Mouse (Mus musculus) spleen, adult 2 months (tissue): ENCODE measurements around the gene Tbc1d17. TPM values are rescaled to one million over a fixed set of nuclear protein-coding genes. Genes with fewer than 3 reads are reported as not detected.

ENCODE experiments used
- DNase-seq, 2 experiments: peaks; one replicate each; pipeline versions ENCODE4 v3.0.0 to v3.0.0-alpha.2; 2012 to 2021; ENCODE audit warnings: low spot score in 2 of 2, low read depth in 1 of 2
- H3K27ac ChIP-seq: fragments of 200-500 bp; 2 replicates; pipeline ENCODE4 v1.5.1; 2012; ENCODE audit warnings: low read length, inconsistent platforms; ENCODE audit not compliant: insufficient read depth
- H3K27me3 ChIP-seq: fragments of 200-500 bp; 2 replicates; pipeline ENCODE4 v1.6.1; 2012; ENCODE audit warnings: mild to moderate bottlenecking, moderate library complexity, low read length, inconsistent platforms; ENCODE audit not compliant: control insufficient read depth, insufficient read depth
- H3K36me3 ChIP-seq: fragments of 200-500 bp; 2 replicates; pipeline ENCODE4 v1.6.1; 2012; ENCODE audit warnings: mild to moderate bottlenecking, low read length, inconsistent platforms; ENCODE audit not compliant: control insufficient read depth, insufficient read depth
- H3K4me1 ChIP-seq: fragments of 200-500 bp; 2 replicates; pipeline ENCODE4 v1.6.1; 2011; ENCODE audit warnings: inconsistent platforms; ENCODE audit not compliant: control insufficient read depth, insufficient read depth, insufficient read length
- H3K4me3 ChIP-seq: fragments of 200-500 bp; 2 replicates; pipeline ENCODE4 v1.5.1; 2011; ENCODE audit warnings: mild to moderate bottlenecking, inconsistent platforms; ENCODE audit not compliant: insufficient read depth, insufficient read length; ENCODE audit errors: extremely low read depth
- CTCF ChIP-seq: fragments of 200-500 bp; IDR thresholded peaks from 2 replicates; pipeline ENCODE4 v1.5.1; 2011; ENCODE audit warnings: mild to moderate bottlenecking, inconsistent platforms; ENCODE audit not compliant: insufficient read depth, insufficient read length, insufficient replicate concordance; ENCODE audit errors: extremely low read depth
- POLR2A ChIP-seq: fragments of 200-500 bp; IDR thresholded peaks from 2 replicates; pipeline ENCODE4 v1.6.1; 2011; ENCODE audit warnings: low read depth, low read length, inconsistent platforms
- WGBS: fragments of 180-500 bp; shearing (Covaris S2); methylation state at CpG from one replicate; pipeline ENCODE4 v1.1.7; 2018; 5-methylcytosine and 5-hydroxymethylcytosine counted together
- polyA plus RNA-seq: library from polyadenylated mRNA; depleted of rRNA; stranded (reverse); fragments of >200 nt; gene quantifications from 2 replicates; pipeline ENCODE4 v1.2.3, GENCODE M21; 2012; rRNA removed

Tbc1d17 gene
- polyA plus RNA-seq, 1 experiment: 68.4 TPM

DNA sequence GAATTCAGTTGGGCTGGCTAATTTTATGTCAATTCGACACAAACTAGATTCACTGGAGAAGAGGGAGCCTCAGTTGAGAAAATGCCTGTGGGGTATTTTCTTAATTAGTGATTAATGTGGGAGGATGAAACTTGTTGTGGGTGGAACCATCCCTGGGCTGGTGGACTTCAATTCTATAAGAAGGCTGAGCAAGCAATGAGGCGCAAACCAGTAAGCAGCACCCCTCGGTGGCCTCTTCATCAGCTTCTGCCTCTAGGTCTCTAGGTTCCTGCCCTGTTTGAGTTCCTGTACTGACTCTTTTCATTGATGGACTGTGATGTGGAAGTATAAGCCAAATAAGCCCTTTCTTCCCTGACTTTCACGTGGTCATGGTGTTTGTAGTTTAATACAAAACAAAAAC lies 38.5 kb downstream of the Tbc1d17 start:
- Histone ChIP-seq H3K4me1 (peaks cover 4% of the 10 kb centered on the region; the same call in 1 of the 2 replicates), H3K27me3 (no peaks in the 10 kb centered on the region), H3K27ac (no peak overlapping the region), H3K36me3 (no peaks in the 10 kb centered on the region), H3K4me3 (no peak overlapping the region)
- no peak for TF ChIP-seq POLR2A
- TF ChIP-seq CTCF: no peak
- 87% methylated on average over 4 of the region's 4 CpGs for WGBS
- DNase-seq: no peak

DNA sequence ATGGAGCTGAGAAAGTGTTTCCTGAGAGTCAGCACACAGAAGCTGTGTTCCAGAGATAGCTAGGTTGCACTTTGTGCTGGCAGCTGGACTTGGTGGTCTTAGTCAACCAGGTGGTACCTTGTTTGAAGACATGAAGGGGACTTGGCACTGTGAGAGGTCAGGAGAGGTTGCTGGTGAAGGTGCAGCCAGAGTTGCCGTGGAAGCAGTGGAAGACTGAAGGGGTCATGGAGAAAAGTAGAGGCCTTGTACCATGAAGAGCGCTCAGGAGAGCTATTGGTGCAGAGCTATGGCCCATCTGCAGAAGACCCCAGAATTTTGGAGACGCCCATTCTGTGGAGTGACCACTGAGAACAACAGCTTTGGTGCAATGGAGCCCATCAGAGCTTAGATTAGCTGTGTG lies 39.4 kb downstream of the Tbc1d17 start:
- Histone ChIP-seq H3K4me1 (no peaks in the 10 kb centered on the region), H3K27me3 (no peaks in the 10 kb centered on the region), H3K36me3 (no peaks in the 10 kb centered on the region), H3K4me3 (no peak overlapping the region), H3K27ac (no peak overlapping the region)
- 91% methylated on average over 3 of the region's 3 CpGs for WGBS
- TF ChIP-seq CTCF (no peak), POLR2A (no peak)
- no peak for DNase-seq

DNA sequence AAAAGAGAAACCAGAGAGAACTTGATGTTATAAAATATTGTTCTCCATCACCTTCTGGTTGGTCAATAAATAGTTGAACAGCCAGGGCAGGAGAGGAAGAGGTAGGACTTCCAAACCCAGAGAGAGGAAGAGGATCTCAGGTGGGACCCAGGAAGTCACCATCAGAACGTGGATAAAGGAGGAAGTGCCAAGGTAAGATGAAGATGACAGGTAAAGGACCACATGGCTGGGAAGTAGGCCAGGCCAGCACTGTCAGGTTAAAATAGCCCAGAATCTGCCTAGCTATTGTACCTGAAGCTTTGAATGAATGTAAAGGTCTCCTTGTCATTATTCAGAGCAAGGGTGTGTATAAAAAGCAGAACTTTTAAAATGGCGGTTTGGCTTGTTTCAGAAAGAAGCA lies 40.0 kb downstream of the Tbc1d17 start:
- no peaks in the 10 kb centered on the region for H3K4me1 ChIP-seq
- no peak for DNase-seq
- no peak overlapping the region for H3K27ac ChIP-seq
- no peak for TF ChIP-seq CTCF
- H3K36me3 ChIP-seq: no peaks in the 10 kb centered on the region
- WGBS: 63% methylated on average over 2 of the region's 2 CpGs
- H3K4me3 ChIP-seq: no peak overlapping the region
- H3K27me3 ChIP-seq: no peaks in the 10 kb centered on the region

DNA sequence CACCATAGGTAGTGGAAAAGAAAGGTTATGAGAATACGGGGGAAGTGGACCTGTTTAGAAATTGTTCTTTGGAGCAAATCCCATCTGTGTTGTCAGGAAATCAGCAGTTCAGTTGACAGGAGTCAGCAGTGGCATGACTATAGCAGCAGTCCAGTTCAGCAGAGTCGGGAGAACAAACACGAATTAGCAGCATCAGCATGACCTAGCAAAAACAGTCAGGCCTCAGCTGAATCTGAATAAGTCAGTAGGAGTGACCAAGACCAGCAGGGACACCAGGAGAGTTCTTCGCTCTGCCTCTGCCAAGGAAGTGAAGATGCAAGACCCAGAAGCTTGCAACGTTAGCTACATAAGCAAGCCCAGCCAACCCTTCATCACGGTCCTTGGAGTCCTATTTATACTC lies 56.1 kb downstream of the Tbc1d17 start:
- DNase-seq: no peak
- Histone ChIP-seq H3K36me3 (no peaks in the 10 kb centered on the region), H3K4me1 (no peaks in the 10 kb centered on the region), H3K27me3 (no peaks in the 10 kb centered on the region), H3K4me3 (no peak overlapping the region), H3K27ac (no peak overlapping the region)
- TF ChIP-seq POLR2A (no peak), CTCF (no peak)
- 79% methylated on average over 6 of the region's 6 CpGs for WGBS

DNA sequence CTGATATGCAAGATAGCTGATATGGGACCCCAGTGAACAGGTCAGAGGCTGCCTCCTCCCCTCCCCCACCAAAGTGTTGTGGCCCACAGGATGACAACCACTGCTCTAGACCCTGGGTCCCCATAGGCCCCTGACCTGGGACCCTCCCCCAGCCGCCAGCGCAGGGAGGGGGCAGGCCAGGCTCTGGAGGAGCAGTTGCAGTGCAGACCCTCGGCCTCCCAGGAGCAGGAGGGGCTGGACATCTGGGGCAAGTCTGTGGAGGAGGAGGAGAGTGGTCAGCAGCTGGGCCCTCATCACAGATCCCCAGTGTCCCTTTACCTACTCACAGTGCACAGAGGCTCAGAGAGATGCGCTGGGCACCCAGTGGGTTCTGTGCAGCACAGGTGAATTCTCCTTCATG lies 58.8 kb downstream of the Tbc1d17 start:
- H3K4me1 ChIP-seq: no peaks in the 10 kb centered on the region
- H3K36me3 ChIP-seq: no peaks in the 10 kb centered on the region
- H3K27ac ChIP-seq: no peak overlapping the region
- TF ChIP-seq CTCF (no peak), POLR2A (no peak)
- no peak for DNase-seq
- no peak overlapping the region for H3K4me3 ChIP-seq
- WGBS: 71% methylated on average over 4 of the region's 4 CpGs
- no peaks in the 10 kb centered on the region; the same call in 1 of the 2 replicates for H3K27me3 ChIP-seq

DNA sequence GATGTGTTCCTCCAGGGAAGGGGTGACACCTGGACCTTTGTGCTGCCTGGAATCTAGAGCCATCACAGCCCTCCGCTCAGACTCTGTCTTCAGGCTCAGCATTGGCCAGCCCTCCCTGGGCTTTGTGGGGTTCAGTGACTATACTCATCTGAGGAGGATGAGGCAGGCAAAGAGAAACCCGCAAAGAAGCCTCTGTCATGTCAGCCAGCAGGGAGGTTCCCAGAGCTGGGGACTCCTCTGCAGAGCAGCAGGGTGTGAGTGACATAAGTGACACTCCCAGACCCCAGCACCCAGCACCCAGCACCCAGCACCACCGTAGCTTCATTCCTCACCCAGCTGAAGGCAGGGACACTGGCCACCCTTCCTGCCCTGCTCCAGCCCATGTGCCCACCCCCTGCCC lies 59.3 kb downstream of the Tbc1d17 start:
- no peak overlapping the region for H3K27ac ChIP-seq
- no peaks in the 10 kb centered on the region for H3K36me3 ChIP-seq
- no peak for DNase-seq
- 88% methylated on average over 3 of the region's 3 CpGs for WGBS
- no peak for TF ChIP-seq CTCF
- TF ChIP-seq POLR2A: no peak
- H3K4me3 ChIP-seq: no peak overlapping the region
- H3K27me3 ChIP-seq: no peaks in the 10 kb centered on the region; the same call in 1 of the 2 replicates
- H3K4me1 ChIP-seq: no peaks in the 10 kb centered on the region

Other genes starting within 250 kb of the Tbc1d17 start
- gene Myh14, start 178.2 kb downstream of the Tbc1d17 start, polyA plus RNA-seq: 0.09 and 0.63 TPM in 2 replicates
- gene Izumo2, start 140.3 kb downstream of the Tbc1d17 start, polyA plus RNA-seq: not detected in 2 replicates
- gene Vrk3, start 100.7 kb downstream of the Tbc1d17 start, polyA plus RNA-seq: 46.4 and 52.5 TPM in 2 replicates
- 0.25 and 0.27 TPM in 2 replicates for gene Zfp473, start 98.0 kb downstream of the Tbc1d17 start, polyA plus RNA-seq
- gene Nup62, start 33.0 kb downstream of the Tbc1d17 start, polyA plus RNA-seq: 43.8 and 60.5 TPM in 2 replicates
- 175 and 251 TPM in 2 replicates for gene Il4i1, start 32.7 kb downstream of the Tbc1d17 start, polyA plus RNA-seq
- 49.6 and 66.2 TPM in 2 replicates for gene Atf5, start 32.4 kb downstream of the Tbc1d17 start, polyA plus RNA-seq
- gene Akt1s1, start 88 bp downstream of the Tbc1d17 start, polyA plus RNA-seq: 67.8 and 105 TPM in 2 replicates
- gene Pnkp, start 8.1 kb upstream of the Tbc1d17 start, polyA plus RNA-seq: 67.3 and 84.9 TPM in 2 replicates
- gene Ptov1, start 20.7 kb upstream of the Tbc1d17 start, polyA plus RNA-seq: 66.2 and 77.3 TPM in 2 replicates
- 113 and 136 TPM in 2 replicates for gene Med25, start 43.6 kb upstream of the Tbc1d17 start, polyA plus RNA-seq
- 52.8 and 54.4 TPM in 2 replicates for gene Fuz, start 47.0 kb upstream of the Tbc1d17 start, polyA plus RNA-seq
- gene Ap2a1, start 80.4 kb upstream of the Tbc1d17 start, polyA plus RNA-seq: 69.9 and 91.7 TPM in 2 replicates
- gene Tsks, start 94.1 kb upstream of the Tbc1d17 start, polyA plus RNA-seq: not detected in 2 replicates
- 4.8 and 6.1 TPM in 2 replicates for gene Cpt1c, start 125.8 kb upstream of the Tbc1d17 start, polyA plus RNA-seq
- 109 and 112 TPM in 2 replicates for gene Prmt1, start 137.5 kb upstream of the Tbc1d17 start, polyA plus RNA-seq
- gene Irf3, start 148.6 kb upstream of the Tbc1d17 start, polyA plus RNA-seq: 134 and 147 TPM in 2 replicates
- gene Bcl2l12, start 149.6 kb upstream of the Tbc1d17 start, polyA plus RNA-seq: 33.2 and 38.5 TPM in 2 replicates
- 59.0 and 65.4 TPM in 2 replicates for gene Scaf1, start 167.3 kb upstream of the Tbc1d17 start, polyA plus RNA-seq
- 55.1 and 65.1 TPM in 2 replicates for gene Rras, start 168.9 kb upstream of the Tbc1d17 start, polyA plus RNA-seq
- gene Prr12, start 203.8 kb upstream of the Tbc1d17 start, polyA plus RNA-seq: 16.1 TPM in 2 replicates
- 67.9 and 95.7 TPM in 2 replicates for gene Nosip, start 213.3 kb upstream of the Tbc1d17 start, polyA plus RNA-seq
- 19.9 and 27.6 TPM in 2 replicates for gene Prrg2, start 213.6 kb upstream of the Tbc1d17 start, polyA plus RNA-seq
- 96.5 and 100 TPM in 2 replicates for gene Rcn3, start 243.1 kb upstream of the Tbc1d17 start, polyA plus RNA-seq